Mouse (Mus musculus) embryonic facial prominence, embryonic 15.5 days (tissue): Measurements from ENCODE around the gene Rufy4. TPM values are rescaled to one million over a fixed set of nuclear protein-coding genes. Genes with fewer than 3 reads are reported as not detected.
"Not testable (repeated sequence)": the region's sequence is repeated elsewhere in the genome, so short reads cannot be mapped to it uniquely, and the experiment has no call there.

Experiments
- ATAC-seq: fragments of 200-750 bp; cut with Nextera tagmentation; 2 replicates; pipeline ENCODE4 v1.8.0; 2017; ENCODE audit warnings: low read depth, moderate TSS enrichment; ENCODE audit not compliant: insufficient number of reproducible peaks, low FRiP score, low TSS enrichment
- H3K27ac ChIP-seq: fragments of 300-500 bp; sonication (generic); replicated peaks from 2 replicates; pipeline ENCODE4 v1.5.1; 2015; ENCODE audit warnings: mild to moderate bottlenecking, inconsistent platforms
- H3K27me3 ChIP-seq: fragments of 300-500 bp; sonication (generic); 2 replicates; pipeline ENCODE4 v1.6.1; 2015; ENCODE audit warnings: inconsistent platforms
- H3K36me3 ChIP-seq: fragments of 300-500 bp; sonication (generic); 2 replicates; pipeline ENCODE4 v1.6.1; 2015; ENCODE audit warnings: mild to moderate bottlenecking, inconsistent platforms
- H3K4me1 ChIP-seq: fragments of 300-500 bp; sonication (generic); 2 replicates; pipeline ENCODE4 v1.6.1; 2015; ENCODE audit warnings: inconsistent platforms
- H3K4me2 ChIP-seq: fragments of 300-500 bp; sonication (generic); replicated peaks from 2 replicates; pipeline ENCODE4 v1.6.1; 2015; ENCODE audit warnings: mild to moderate bottlenecking, inconsistent platforms
- H3K4me3 ChIP-seq: fragments of 300-500 bp; sonication (generic); replicated peaks from 2 replicates; pipeline ENCODE4 v1.5.1; 2015; ENCODE audit warnings: mild to moderate bottlenecking, inconsistent platforms
- H3K9ac ChIP-seq: fragments of 300-500 bp; sonication (generic); 2 replicates; pipeline ENCODE4 v1.6.1; 2015; ENCODE audit warnings: inconsistent platforms
- H3K9me3 ChIP-seq: fragments of 300-500 bp; sonication (generic); replicated peaks from 2 replicates; pipeline ENCODE4 v1.6.1; 2016; ENCODE audit warnings: inconsistent platforms
- WGBS: fragments of 180-500 bp; shearing (Covaris S2); methylation state at CpG from one replicate; pipeline ENCODE4 v1.1.7; 2015; 5-methylcytosine and 5-hydroxymethylcytosine counted together
- polyA plus RNA-seq: library from polyadenylated mRNA; unstranded; fragments of >200 nt; fragmentation: Nextera tagmentation; extraction: Ambion mirVana; gene quantifications from 2 replicates; pipeline ENCODE4 v1.2.1, GENCODE M21; 2015

Gene Rufy4
- polyA plus RNA-seq, 1 experiment from 2014 or later: 0.72 TPM

DNA sequence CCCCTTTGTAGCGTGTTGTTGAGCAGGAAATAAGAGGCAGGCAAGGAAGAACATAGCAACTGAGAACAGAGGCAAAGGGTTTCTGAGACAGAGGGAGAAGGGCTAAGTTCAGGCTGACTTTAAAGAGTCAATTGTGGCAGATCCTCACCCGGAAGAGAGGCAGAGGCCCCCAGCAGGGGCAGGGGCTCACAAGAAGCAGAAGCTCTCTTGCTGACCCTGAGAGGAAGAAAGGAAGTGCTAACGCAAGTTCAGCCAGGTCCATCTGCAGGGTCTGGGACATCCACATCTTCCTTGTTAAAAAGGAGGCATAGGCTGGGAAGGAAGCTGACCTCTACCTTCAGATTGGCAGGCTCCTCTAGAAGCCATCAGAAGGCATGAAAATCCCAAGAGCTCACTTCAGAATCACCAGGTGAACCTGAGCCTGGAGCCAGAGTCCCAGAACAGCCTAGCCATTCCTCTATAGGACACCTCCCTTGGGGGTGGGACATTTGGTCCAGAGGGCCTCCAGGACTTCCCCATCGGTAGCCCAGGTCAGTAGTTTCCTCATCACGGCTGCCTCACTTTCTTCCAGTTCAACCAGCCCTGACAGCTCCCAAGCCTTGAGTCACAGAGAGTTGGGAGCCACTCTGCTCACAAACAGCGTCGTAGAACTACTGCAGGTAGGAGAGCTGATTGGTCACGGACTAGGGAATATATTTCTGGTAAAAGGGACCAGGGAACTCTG is 28.3 kb downstream of the Rufy4 start, which contains the start of gene Cxcr2:
Gene Cxcr2 (plus strand): TSS at position 529 of the 724 bp plus-strand sequence.
- Histone ChIP-seq H3K4me3 (no peak within 1 kb of the TSS), H3K36me3 (no peaks in the 10 kb centered on the region), H3K27ac (no peak within 1 kb of the TSS), H3K4me2 (no peak within 1 kb of the TSS), H3K27me3 (no peaks in the 10 kb centered on the region), H3K4me1 (0 out of 2 replicates have a peak, but pooled peaks cover 5% of the 10 kb centered on the region), H3K9me3 (no peaks in the 10 kb centered on the region), H3K9ac (no peak within 1 kb of the TSS)
- ATAC-seq: no peak
- 66% methylated on average over 8 of the region's 8 CpGs for WGBS

DNA sequence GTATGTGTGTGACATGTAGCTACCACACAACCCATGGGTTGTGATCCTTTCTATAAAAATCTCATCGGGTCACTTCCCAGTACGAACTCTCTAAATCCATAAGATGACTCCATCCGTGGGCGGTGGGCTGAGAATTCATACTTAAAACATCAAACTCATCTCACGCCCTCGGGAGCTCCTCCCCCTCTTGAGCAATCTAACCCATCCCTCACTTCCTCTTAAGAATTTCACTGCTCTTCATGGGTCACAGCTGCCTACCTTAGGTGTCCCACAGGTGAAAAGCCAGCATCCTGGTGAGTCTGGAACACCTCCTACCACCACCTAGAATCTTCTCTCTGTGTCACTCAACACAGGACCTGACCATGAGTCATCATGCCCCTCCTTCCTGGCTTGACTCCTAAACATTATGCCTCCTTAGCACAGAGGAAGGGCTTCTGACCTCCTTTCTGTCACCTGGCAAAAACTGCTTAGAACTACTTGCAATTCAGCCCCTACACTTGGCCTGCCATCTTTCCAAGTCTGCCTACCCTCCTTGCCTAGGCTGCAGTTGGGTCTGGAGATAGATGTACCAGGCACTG is 30.2 kb downstream of the Rufy4 start:
- ATAC-seq: no peak

DNA sequence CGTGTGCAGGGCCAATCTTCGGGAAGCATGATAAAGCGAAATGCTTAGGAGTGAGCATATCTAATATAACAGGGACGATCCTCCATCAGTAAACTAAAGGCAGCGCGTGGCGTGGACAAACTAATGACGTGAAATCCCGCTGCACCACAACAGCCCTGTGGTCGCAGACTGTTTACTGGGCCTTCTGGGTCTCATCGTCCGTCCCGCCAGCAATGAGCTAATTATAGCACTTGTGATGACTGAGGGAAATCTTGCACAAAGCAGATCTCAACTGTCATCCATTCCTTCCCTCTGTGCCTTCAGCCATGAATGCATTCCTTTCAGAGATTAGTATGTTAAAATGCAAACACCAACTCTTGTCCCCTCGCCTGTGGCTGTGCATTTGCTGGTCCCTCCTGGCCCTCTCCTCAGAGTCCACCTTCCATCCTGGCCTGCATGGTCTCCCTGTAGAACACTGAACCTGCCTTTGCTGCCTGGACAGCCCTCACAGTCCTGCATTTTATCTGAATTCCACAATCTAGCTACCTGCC is 31.1 kb downstream of the Rufy4 start:
- Histone ChIP-seq H3K9ac (no peak overlapping the region), H3K27ac (no peak overlapping the region)
- 62% methylated on average over 14 of the region's 14 CpGs for WGBS

More for the DNA sequence above, 30.2 kb downstream of the Rufy4 start:
- no peaks in the 10 kb centered on the region for H3K36me3 ChIP-seq
- 0 out of 2 replicates have a peak, but pooled peaks cover 5% of the 10 kb centered on the region for H3K4me1 ChIP-seq
- H3K27ac ChIP-seq: no peak overlapping the region
- H3K4me3 ChIP-seq: no peak overlapping the region
- H3K9me3 ChIP-seq: no peaks in the 10 kb centered on the region
- H3K9ac ChIP-seq: no peak overlapping the region
- H3K27me3 ChIP-seq: no peaks in the 10 kb centered on the region
- H3K4me2 ChIP-seq: no peak overlapping the region
- WGBS: 76% methylated on average over 6 of the region's 6 CpGs

GRCm38 (mm10) chr1:74159613-74160012 is 34.3 kb downstream of the Rufy4 start:
- H3K4me2 ChIP-seq, ATAC-seq, H3K27ac ChIP-seq, H3K4me3 ChIP-seq, H3K4me1 ChIP-seq, H3K9me3 ChIP-seq, H3K9ac ChIP-seq, H3K36me3 ChIP-seq, H3K27me3 ChIP-seq: not testable (repeated sequence)
- WGBS: 78% methylated on average over 5 of the region's 5 CpGs

More for the DNA sequence above, 31.1 kb downstream of the Rufy4 start:
- H3K4me3 ChIP-seq: no peak overlapping the region
- H3K9me3 ChIP-seq: no peaks in the 10 kb centered on the region
- 0 out of 2 replicates have a peak, but pooled peaks cover 5% of the 10 kb centered on the region for H3K4me1 ChIP-seq
- ATAC-seq: no peak
- no peaks in the 10 kb centered on the region for H3K27me3 ChIP-seq
- no peak overlapping the region for H3K4me2 ChIP-seq
- no peaks in the 10 kb centered on the region for H3K36me3 ChIP-seq

GRCm38 (mm10) chr1:74160036-74160435 is 34.7 kb downstream of the Rufy4 start:
- Histone ChIP-seq H3K27me3 (no peaks in the 10 kb centered on the region), H3K9me3 (no peaks in the 10 kb centered on the region), H3K36me3 (no peaks in the 10 kb centered on the region), H3K4me1 (0 out of 2 replicates have a peak, but pooled peaks cover 5% of the 10 kb centered on the region), H3K27ac (no peak overlapping the region), H3K9ac (no peak overlapping the region), H3K4me3 (no peak overlapping the region), H3K4me2 (no peak overlapping the region)
- 83% methylated on average over 2 of the region's 2 CpGs for WGBS
- no peak for ATAC-seq

DNA sequence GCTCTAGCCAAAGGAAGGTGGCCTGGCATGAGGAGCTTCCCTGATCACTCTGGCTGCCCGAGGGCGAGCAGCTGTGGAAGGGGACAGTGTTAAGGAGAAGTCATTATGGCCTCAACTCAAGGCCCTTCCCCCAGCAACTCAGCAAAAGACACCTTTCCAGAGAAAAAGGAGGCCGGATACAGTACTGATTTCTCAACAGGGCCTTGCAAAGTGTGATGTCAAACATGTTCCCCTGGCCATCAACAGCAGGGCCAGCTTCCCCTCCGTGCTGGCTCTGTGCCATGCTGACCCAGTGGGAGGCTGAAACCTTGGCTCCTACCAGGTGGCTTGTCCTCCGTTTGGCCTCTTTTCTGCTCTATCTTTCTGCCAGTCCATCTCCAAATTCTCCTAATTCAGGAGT is 41.8 kb downstream of the Rufy4 start:
- ATAC-seq: no peak

DNA sequence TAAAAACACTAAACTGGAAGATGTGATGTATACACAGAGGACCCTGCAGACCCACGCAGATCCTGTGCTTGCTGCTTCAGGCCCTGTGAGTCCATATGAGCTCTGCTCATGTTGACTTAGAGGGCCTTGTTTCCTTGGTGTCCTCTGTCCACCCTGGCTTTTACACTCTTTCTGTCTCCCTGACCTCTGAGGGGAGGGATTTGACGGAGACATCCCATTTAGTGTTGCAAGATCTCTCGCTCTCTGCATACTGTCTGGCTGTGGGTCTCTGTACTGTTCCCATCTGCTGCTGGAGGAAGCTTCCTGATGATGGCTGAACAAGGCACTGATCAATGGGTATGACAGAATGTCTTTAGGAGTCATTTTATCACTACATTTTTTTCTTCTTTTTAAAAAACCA is 44.4 kb downstream of the Rufy4 start:
- ATAC-seq: no peak
- WGBS: 92% methylated on average over 3 of the region's 3 CpGs
- H3K4me2 ChIP-seq: no peak overlapping the region
- no peaks in the 10 kb centered on the region for H3K9me3 ChIP-seq
- no peaks in the 10 kb centered on the region for H3K36me3 ChIP-seq
- no peak overlapping the region for H3K4me3 ChIP-seq
- no peak overlapping the region for H3K9ac ChIP-seq
- H3K27ac ChIP-seq: no peak overlapping the region
- H3K27me3 ChIP-seq: no peaks in the 10 kb centered on the region
- H3K4me1 ChIP-seq: no peaks in the 10 kb centered on the region

More for the DNA sequence above, 41.8 kb downstream of the Rufy4 start:
- Histone ChIP-seq H3K27ac (no peak overlapping the region), H3K27me3 (no peaks in the 10 kb centered on the region), H3K4me1 (no peaks in the 10 kb centered on the region), H3K9ac (no peak overlapping the region), H3K9me3 (no peaks in the 10 kb centered on the region), H3K4me2 (no peak overlapping the region), H3K36me3 (no peaks in the 10 kb centered on the region), H3K4me3 (no peak overlapping the region)
- 82% methylated on average over 5 of the region's 5 CpGs for WGBS

DNA sequence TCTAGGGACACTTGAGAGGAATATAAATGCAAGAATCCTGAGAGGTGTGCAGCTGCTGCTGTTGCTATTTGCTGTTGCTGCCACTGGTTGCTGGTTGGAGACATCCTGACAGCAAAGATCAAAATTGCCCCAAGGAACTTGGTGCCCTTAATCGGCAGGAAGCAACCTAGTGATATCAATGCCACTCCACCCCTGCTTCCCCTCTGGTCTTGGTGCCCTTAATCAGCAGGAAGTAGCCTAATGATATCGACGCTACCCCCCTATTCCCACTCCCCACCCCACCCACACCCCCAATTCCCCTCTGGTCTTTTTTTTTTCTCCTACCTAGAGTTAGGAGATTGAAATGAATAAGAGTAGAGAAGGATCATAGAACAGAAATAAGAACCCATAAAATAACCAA is 47.4 kb downstream of the Rufy4 start:
- H3K27ac ChIP-seq: no peak overlapping the region
- no peaks in the 10 kb centered on the region for H3K9me3 ChIP-seq
- no peak overlapping the region for H3K9ac ChIP-seq
- H3K4me1 ChIP-seq: no peaks in the 10 kb centered on the region
- WGBS: 62% methylated on average over 3 of the region's 3 CpGs
- no peaks in the 10 kb centered on the region for H3K36me3 ChIP-seq
- H3K4me3 ChIP-seq: no peak overlapping the region
- ATAC-seq: no peak
- H3K4me2 ChIP-seq: no peak overlapping the region
- no peaks in the 10 kb centered on the region for H3K27me3 ChIP-seq

GRCm38 (mm10) chr1:74175731-74176130 is 50.4 kb downstream of the Rufy4 start:
- 65% methylated on average over 4 of the region's 4 CpGs for WGBS
- H3K4me2 ChIP-seq: no peak overlapping the region
- no peak overlapping the region for H3K9ac ChIP-seq
- peaks cover 8% of the 10 kb centered on the region; the same call in 1 of the 2 replicates for H3K4me1 ChIP-seq
- no peaks in the 10 kb centered on the region for H3K9me3 ChIP-seq
- H3K27me3 ChIP-seq: no peaks in the 10 kb centered on the region
- no peak for ATAC-seq
- no peaks in the 10 kb centered on the region for H3K36me3 ChIP-seq
- H3K27ac ChIP-seq: no peak overlapping the region
- H3K4me3 ChIP-seq: no peak overlapping the region

DNA sequence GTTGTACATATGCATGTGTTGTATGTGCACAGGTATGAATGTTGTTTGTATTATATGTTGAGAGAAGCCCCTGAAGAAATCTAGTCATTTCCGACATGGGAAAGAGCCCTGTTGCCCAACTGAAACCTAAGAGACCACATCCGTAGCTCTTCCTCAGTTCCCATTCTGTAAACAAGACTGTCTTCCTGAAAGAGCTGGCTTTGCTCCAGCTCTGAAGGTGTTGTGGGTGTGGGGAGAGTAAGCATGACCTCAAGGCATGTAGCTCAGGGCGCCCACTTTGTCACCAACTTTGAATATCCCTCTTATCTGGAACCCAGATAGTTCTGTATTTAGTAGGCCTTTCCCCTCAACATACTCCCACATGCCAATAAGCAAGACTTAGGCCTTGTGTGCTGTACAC is 53.3 kb downstream of the Rufy4 start:
- ATAC-seq: no peak
- Histone ChIP-seq H3K36me3 (no peaks in the 10 kb centered on the region), H3K9me3 (no peaks in the 10 kb centered on the region), H3K27me3 (no peaks in the 10 kb centered on the region), H3K9ac (no peak overlapping the region), H3K4me1 (peaks cover 9% of the 10 kb centered on the region; the same call in 1 of the 2 replicates), H3K27ac (no peak overlapping the region), H3K4me3 (no peak overlapping the region), H3K4me2 (no peak overlapping the region)
- WGBS: 78% methylated on average over 3 of the region's 3 CpGs

DNA sequence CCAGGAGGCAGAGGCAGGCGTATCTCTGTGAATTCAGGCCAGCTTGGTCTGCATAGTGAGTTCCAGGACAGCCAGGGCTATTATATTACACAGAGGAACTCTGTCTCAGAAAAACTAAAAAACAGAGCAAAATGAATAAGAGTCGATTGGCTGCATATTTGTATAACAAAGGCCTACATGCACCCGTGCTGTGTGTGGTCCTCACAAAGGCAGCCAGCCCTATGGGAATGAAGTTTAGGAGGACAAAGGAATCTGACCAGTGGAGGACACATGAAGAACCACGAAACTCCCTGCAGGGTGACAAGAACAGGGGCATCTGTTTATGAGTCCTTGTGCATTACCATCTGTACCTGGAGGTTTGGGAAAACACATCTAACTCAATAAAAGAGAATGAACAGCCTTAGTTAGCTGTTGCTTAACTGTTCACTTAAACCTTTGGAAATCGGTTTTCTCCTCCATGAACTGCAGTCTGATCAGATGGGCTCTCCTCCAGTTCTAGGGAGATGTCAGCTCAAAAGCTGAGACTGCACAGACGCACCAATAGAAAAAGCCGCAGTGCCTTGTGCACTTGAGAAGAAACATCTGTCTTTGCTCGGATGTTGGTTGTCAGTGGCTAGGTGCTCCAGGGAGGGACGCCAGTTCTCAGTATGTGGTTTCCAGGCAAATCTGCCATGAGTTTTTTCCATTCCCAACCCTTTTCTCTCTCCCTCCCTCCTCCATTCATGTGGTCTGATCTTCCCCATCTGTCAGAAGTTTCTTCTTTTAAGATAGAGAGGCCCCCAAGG is 54.5 kb downstream of the Rufy4 start:
- H3K4me2 ChIP-seq: no peak overlapping the region
- 37% methylated on average over 9 of the region's 9 CpGs for WGBS
- H3K27me3 ChIP-seq: no peaks in the 10 kb centered on the region
- peaks cover 9% of the 10 kb centered on the region; the same call in 1 of the 2 replicates for H3K4me1 ChIP-seq
- H3K4me3 ChIP-seq: no peak overlapping the region
- H3K9ac ChIP-seq: no peak overlapping the region
- H3K36me3 ChIP-seq: no peaks in the 10 kb centered on the region
- peak; percentile 65; the same call in 1 of the 2 replicates for ATAC-seq
- no peaks in the 10 kb centered on the region for H3K9me3 ChIP-seq
- H3K27ac ChIP-seq: no peak overlapping the region
